Mouse (Mus musculus) CD4-positive, CD25-positive, alpha-beta regulatory T cell, adult 2 months (primary cell): Measurements from ENCODE around the gene Mink1.
"Not testable (repeated sequence)": the region's sequence is repeated elsewhere in the genome, so short reads cannot be mapped to it uniquely, and the experiment has no call there.

Experiments
- DNase-seq: peaks from one replicate; pipeline ENCODE4 v3.0.0-alpha.2; 2012; ENCODE audit warnings: low read depth, low spot score

Gene Mink1

GRCm38 (mm10) chr11:70553940-70554339, 8.7 kb upstream of the Mink1 start:
- no peak for DNase-seq

GRCm38 (mm10) chr11:70557545-70557944, 5.1 kb upstream of the Mink1 start:
- peak; percentile 34 for DNase-seq

GRCm38 (mm10) chr11:70561937-70562286, 769 bp upstream of the Mink1 start:
- DNase-seq: no peak

GRCm38 (mm10) chr11:70562995-70563469, 351 bp downstream of the Mink1 start:
- DNase-seq: no peak

GRCm38 (mm10) chr11:70563470-70564275, 992 bp downstream of the Mink1 start:
- peak; percentile 62 for DNase-seq

- DNase-seq: no peak
Observed at GRCm38 (mm10) chr11:70564276-70564873, 1.7 kb downstream of the Mink1 start.

- no peak for DNase-seq
Observed at GRCm38 (mm10) chr11:70566586-70566985, 3.9 kb downstream of the Mink1 start.

- DNase-seq: not testable (repeated sequence)
Observed at GRCm38 (mm10) chr11:70570614-70571013, 7.9 kb downstream of the Mink1 start.

GRCm38 (mm10) chr11:70571641-70572040, 9.0 kb downstream of the Mink1 start:
- DNase-seq: no peak

- DNase-seq: no peak
Observed at GRCm38 (mm10) chr11:70572348-70572902, 9.7 kb downstream of the Mink1 start.

GRCm38 (mm10) chr11:70573872-70574271, 11.2 kb downstream of the Mink1 start:
- DNase-seq: no peak

- DNase-seq: no peak
Observed at GRCm38 (mm10) chr11:70577201-70577600, 14.5 kb downstream of the Mink1 start.

GRCm38 (mm10) chr11:70578962-70579361, 16.3 kb downstream of the Mink1 start:
- peak; percentile 13 for DNase-seq

- DNase-seq: peak; percentile 58
Observed at GRCm38 (mm10) chr11:70579710-70580357, 17.2 kb downstream of the Mink1 start.

GRCm38 (mm10) chr11:70580358-70580720, 17.7 kb downstream of the Mink1 start:
- DNase-seq: peak; percentile 35

GRCm38 (mm10) chr11:70580921-70581320, 18.2 kb downstream of the Mink1 start:
- peak; percentile 72 for DNase-seq

GRCm38 (mm10) chr11:70582196-70582595, 19.5 kb downstream of the Mink1 start:
- no peak for DNase-seq

- DNase-seq: no peak
Observed at GRCm38 (mm10) chr11:70583022-70583714, 20.5 kb downstream of the Mink1 start.

GRCm38 (mm10) chr11:70583775-70584174, 21.1 kb downstream of the Mink1 start:
- DNase-seq: no peak

GRCm38 (mm10) chr11:70585457-70585856, 22.8 kb downstream of the Mink1 start:
- no peak for DNase-seq

GRCm38 (mm10) chr11:70586261-70586660, 23.6 kb downstream of the Mink1 start:
- no peak for DNase-seq

GRCm38 (mm10) chr11:70586954-70587353, 24.3 kb downstream of the Mink1 start:
- no peak for DNase-seq
